Mouse (Mus musculus): Measurements from ENCODE around the gene Nktr. TPM values are rescaled to one million over a fixed set of nuclear protein-coding genes. Genes with fewer than 3 reads are reported as not detected.

The Nktr gene
- 100 to 1,000 TPM in 1 of 2 experiments, 10 to 100 TPM in 1; 75.2 to 104 TPM for total RNA-seq (2021)
- long read RNA-seq, experiment 1, full-length matches to known transcripts: 1 of 12 reads
- long read RNA-seq, experiment 1, partial matches to known transcripts: 3 of 12 reads
- long read RNA-seq, experiment 1, other reads (novel, unspliced or antisense): 8 of 12 reads
- long read RNA-seq, experiment 2, partial matches to known transcripts: 0 of 7 reads
- long read RNA-seq, experiment 2, other reads (novel, unspliced or antisense): 7 of 7 reads

GRCm38 (mm10) chr9:121718792-121719318 is at the start of gene Nktr:
TSS of gene Nktr (plus strand) at chr9:121719169.
- DNase-seq (ENCODE audit: low spot score in 2 of 2): peak; percentile 96 to 97

DNA sequence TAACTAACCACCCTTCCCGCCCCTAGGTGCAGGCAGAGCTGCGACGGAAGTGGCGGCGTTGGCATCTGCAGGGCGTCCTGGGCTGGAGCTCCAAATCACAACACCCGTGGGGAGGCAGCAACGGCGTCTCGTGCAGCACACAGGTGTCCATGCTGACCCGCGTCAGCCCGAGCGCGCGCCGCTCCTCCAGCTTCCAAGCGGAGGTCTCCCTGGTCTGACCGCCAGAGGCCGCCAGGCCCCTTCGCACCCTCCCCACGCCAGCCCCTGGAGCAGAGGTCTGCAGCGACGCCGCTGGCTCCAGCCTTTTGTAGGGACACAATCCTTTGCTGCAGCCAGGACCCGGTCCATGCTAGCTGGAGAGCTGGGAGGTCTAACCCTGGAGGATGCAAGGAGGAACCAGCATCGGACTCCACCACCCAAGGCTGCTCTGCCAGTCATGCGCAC is 49.6 kb upstream of the Nktr start:
- DNase-seq (ENCODE audit: low spot score in 2 of 2): peak; percentile 61 to 75

DNA sequence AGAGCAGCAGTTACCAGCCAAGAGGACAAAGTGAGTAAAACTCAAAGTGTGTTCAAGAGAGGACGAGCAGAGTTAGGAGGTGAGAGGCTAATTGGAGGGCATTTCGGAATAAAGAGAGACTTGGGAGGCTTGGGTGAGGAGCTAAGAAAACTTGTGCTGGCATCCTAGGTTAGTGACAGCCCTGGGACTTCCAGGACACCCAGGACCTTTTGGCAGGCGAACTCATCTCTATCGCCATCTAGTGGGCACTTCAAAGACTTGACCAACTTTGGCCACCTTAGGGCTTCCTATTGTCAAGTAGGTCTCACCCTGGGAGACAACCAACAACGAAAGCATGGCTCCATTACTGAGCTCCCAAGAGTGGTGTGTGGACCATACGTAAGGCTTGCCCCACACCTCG is 47.7 kb upstream of the Nktr start:
- peak in 1 of 2 experiments; percentile 45 for DNase-seq (ENCODE audit: low spot score in 2 of 2)

DNA sequence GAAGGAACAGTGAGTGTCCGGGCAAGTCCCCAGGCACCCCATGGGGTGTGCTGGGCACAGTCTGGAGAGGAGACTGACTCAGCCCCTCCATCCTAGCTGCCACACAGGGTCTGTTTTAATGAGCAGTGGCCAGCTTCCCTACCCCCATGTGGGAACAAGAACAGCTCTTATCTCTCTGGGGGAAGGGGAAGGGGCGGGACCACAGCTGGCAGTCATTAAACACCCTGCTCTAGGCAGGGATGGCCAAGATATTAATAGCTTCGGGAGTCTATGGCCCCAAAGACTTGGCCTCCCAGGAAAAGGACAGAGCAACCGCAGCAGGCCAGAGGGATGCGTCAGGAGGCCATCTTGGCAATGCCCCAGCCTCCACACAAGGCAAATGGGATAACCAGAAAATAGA is 46.7 kb upstream of the Nktr start:
- no peak for DNase-seq (ENCODE audit: low spot score in 2 of 2)

- DNase-seq (ENCODE audit: low spot score in 2 of 2): no peak
These were observed 45.3 kb upstream of the Nktr start for GRCm38 (mm10) chr9:121673716-121674115.

GRCm38 (mm10) chr9:121675011-121675410 is 44.0 kb upstream of the Nktr start:
- no peak for DNase-seq (ENCODE audit: low spot score in 2 of 2)

DNA sequence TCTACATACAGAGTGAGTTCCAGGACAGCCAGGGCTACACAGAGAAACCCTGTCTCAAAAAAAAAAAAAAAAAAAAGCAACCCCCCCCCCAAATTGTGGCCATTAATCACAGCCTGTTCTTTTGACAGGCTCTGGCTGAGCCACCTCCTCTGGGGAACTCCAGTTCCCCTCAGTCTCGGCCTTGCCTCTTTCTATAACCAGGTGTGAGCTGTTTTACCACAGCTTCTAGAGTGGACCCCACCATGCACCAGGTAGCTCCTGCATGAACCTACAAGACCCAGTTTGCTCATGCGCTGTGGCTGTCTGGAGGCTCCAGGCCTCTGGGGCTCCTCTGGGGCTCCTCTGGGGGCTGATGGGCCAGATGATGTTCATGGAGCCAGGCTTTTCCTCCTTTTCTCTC is 43.4 kb upstream of the Nktr start:
- DNase-seq (ENCODE audit: low spot score in 2 of 2): no peak

- no peak for DNase-seq (ENCODE audit: low spot score in 2 of 2)
These were observed 41.9 kb upstream of the Nktr start for GRCm38 (mm10) chr9:121677069-121677468.

DNA sequence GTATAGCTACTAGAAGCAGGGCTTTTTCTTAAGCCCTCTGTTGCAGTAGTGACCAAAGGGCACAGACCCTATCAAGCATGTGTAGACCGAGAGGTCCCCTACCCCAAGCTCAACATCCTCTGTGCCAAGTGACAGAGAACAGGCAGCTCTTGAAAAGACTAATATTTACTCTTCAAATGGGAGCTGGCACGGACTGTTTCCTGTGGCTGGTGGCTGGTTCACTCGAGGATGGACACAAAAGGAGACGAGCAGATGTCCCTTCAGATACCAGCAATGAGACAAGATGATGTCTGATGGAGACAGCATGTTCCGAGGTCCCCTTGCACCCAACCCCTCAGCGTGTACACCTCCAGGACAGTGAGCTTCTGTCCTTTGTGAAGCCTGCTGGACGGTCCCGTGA is 41.5 kb upstream of the Nktr start:
- no peak for DNase-seq (ENCODE audit: low spot score in 2 of 2)

GRCm38 (mm10) chr9:121679549-121679948 is 39.4 kb upstream of the Nktr start:
- DNase-seq (ENCODE audit: low spot score in 2 of 2): peak in 1 of 2 experiments; percentile 59

- DNase-seq (ENCODE audit: low spot score in 2 of 2): no peak
These were observed 37.8 kb upstream of the Nktr start for GRCm38 (mm10) chr9:121681191-121681590.

GRCm38 (mm10) chr9:121682037-121682680 is 36.8 kb upstream of the Nktr start:
- no peak for DNase-seq (ENCODE audit: low spot score in 2 of 2)

GRCm38 (mm10) chr9:121684702-121685101 is 34.3 kb upstream of the Nktr start:
- DNase-seq (ENCODE audit: low spot score in 2 of 2): no peak

- no peak for DNase-seq (ENCODE audit: low spot score in 2 of 2)
These were observed 28.7 kb upstream of the Nktr start for GRCm38 (mm10) chr9:121690200-121690651.

DNA sequence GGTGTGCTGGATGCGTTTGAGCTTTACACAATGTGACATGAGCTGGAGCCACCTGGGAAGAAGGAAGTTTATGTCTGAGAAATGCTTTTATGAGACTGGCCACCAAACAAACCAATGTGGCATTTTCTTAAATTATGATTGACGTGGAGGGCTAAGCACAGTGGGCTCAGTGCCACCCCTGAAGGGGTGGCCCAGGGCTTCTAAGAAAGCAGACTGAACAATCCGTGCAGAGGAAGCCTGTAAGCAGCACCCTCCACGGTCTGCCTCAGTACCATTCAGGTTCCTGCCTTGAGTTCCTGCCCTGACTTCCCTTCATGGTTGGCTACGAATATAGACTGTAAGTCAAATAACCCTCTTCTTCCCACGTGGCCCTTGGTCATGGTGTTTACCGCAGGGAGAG is 28.2 kb upstream of the Nktr start:
- DNase-seq (ENCODE audit: low spot score in 2 of 2): no peak

GRCm38 (mm10) chr9:121694736-121695135 is 24.2 kb upstream of the Nktr start:
- no peak for DNase-seq (ENCODE audit: low spot score in 2 of 2)

DNA sequence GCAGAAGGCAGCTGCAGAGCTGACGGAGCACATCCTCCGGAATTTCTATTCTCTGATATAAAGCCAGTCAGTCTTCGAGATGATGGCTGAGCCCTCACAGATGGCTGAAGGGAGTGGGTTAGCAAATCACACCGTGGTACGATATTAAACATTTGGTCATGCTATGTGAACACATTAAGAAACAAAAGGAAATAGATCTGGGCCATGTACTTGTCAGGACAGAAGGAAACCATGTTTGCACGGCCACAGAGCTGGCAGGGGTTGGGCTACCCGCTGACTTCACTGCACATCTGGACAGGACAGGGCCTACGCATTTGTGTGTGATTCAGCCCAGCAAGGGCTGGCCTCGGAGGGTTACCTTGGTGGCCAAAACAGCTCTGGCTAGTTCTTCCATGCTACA is 22.3 kb upstream of the Nktr start:
- no peak for DNase-seq (ENCODE audit: low spot score in 2 of 2)

GRCm38 (mm10) chr9:121697150-121698049 is 21.6 kb upstream of the Nktr start:
- peak; percentile 55 to 72 for DNase-seq (ENCODE audit: low spot score in 2 of 2)

DNA sequence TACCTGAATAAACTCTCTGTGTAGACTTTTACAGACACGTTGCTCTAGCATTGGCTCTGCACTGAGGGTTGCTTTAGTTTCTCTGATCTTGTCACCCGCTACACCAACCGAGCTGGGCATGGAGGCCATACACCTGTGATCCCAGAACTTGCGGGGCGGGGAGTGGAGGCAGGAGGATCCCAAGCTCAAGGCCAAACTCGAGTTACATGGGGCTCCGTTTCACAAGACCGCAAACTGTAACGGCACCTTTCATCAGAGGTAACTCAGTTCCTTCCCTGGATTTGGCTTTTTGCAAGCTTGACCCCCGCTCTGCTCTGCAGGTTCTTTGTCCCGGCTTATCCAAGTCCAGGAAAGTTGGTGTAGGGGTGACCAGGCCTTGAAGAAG is 14.7 kb upstream of the Nktr start:
- DNase-seq (ENCODE audit: low spot score in 2 of 2): no peak

DNA sequence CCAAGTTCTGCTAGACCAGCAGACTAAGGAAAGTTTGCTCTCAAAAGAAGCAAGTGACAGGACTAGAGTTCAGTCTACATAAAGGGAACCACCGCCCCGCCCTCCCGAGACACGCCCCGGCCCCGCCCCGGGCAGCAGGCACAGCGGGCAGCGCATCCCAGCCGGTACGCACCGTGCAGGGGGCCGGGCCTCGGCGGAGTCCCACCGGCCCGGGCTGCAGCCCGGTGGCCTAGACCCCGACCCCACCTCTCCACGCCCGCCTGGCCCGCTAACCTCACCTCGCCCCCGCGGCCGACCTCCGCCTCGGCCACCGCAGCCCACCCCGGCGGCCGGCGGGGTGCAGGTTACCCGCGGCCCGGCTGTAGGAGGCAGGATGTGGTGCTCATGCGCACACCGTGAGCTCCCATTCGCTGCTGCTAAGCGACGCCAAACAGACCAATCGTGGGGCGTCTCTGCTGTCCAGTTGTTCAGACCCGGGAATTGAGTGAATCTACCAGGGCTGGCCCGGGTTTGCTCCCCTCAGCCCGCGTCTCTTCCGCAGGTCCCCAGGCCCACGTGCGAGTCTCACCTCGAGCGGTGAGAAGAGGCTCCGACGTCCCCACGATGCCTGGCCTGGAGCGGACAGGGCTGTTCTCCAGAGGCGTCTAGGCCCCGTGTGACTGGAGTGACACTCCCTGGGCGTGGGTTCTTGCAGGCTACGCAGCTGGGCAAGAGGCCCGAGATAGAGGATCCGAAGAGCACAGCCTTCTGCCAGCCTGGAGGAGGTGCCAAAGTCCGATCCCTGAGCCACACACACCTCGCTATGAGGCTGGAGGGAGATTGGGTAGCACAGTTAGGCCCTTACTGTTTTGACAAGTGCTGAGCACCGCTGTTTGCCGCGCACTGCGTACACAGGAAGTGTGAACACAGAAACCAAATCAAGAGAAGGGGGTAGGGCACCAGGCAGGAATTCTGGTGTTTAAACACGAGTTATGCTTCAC is 14.0 kb upstream of the Nktr start, which contains the start of gene Sec22c:
TSS of gene Sec22c (minus strand) at position 845 of the 980 bp plus-strand sequence.
- peak; percentile 74 to 86 for DNase-seq (ENCODE audit: low spot score in 2 of 2)
